Mouse (Mus musculus): ENCODE results near the gene Cd300ld2.

DNA sequence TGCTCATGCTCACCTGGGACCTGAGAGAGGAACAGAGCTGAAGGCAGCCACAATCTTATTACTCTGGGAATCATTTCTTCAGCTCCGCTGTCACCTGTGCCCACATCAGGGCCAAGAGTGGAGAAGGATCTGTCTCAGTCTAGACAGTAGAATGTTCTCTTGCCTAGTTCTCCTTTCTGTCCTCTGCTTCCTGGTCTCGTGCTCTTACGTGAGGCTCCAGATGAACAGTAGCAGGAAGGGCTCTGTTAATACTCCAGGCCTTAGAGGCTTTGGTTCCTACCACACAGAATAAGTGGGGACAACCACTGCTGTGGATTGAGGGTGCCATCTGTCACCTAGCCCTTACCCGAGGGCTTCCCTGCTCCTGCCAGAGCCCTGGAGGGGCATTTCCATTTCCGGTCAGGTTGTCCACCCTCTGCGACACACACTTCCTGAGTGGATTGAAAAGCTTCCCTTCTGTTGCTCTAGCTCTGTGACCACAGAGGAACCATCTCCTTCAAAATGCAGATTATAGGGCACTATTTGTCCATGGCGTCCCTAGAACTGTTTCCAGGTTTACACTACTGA lies 14.4 kb downstream of the Cd300ld2 start, which contains the start of gene Cd300c2:
- TF ChIP-seq POLR2A (IDR thresholded peaks at IDR 0.05; ENCODE audit: insufficient read length, low read depth) (no peak), MAX (IDR thresholded peaks at IDR 0.05; ENCODE audit: low read depth) (no peak), CEBPB (IDR thresholded peaks at IDR 0.05; ENCODE audit: insufficient read depth, poor library complexity, severe bottlenecking) (no peak), REST (IDR thresholded peaks at IDR 0.05; ENCODE audit: insufficient read depth, insufficient read length) (no peak), USF1 (IDR thresholded peaks at IDR 0.05; ENCODE audit: low read depth) (no peak)

Measured in myocyte (in vitro differentiated cells).